Mouse (Mus musculus) hindbrain, embryonic 10.5 days (tissue): ENCODE data around the gene Cbarp. TPM values are rescaled to one million over a fixed set of nuclear protein-coding genes. Genes with fewer than 3 reads are reported as not detected.
A peak's percentile ranks its signal among the peaks of the same experiment; 100 is the strongest.

Source experiments
- DNase-seq: peaks from one replicate; pipeline ENCODE4 v3.0.0-alpha.2; 2017; ENCODE audit warnings: low spot score
- H3K27ac ChIP-seq: fragments of 300-500 bp; sonication (generic); 2 replicates; pipeline ENCODE4 v1.5.1; 2016; ENCODE audit warnings: mild to moderate bottlenecking, moderate library complexity
- H3K27me3 ChIP-seq: fragments of 300-500 bp; sonication (generic); 2 replicates; pipeline ENCODE4 v1.6.1; 2016; ENCODE audit warnings: mild to moderate bottlenecking; ENCODE audit not compliant: poor library complexity, insufficient read depth, severe bottlenecking
- H3K36me3 ChIP-seq: fragments of 300-500 bp; sonication (generic); 2 replicates; pipeline ENCODE4 v1.6.1; 2016; ENCODE audit warnings: mild to moderate bottlenecking, moderate library complexity
- H3K4me1 ChIP-seq: fragments of 300-500 bp; sonication (generic); replicated peaks from 2 replicates; pipeline ENCODE4 v1.6.1; 2016; ENCODE audit warnings: mild to moderate bottlenecking
- H3K4me3 ChIP-seq: fragments of 300-500 bp; sonication (generic); 2 replicates; pipeline ENCODE4 v1.5.1; 2016; ENCODE audit warnings: mild to moderate bottlenecking, moderate library complexity
- H3K9me3 ChIP-seq: fragments of 300-500 bp; sonication (generic); 2 replicates; pipeline ENCODE4 v1.6.1; 2016; ENCODE audit warnings: mild to moderate bottlenecking, moderate library complexity
- WGBS: fragments of 180-500 bp; shearing (Covaris S2); methylation state at CpG from one replicate; pipeline ENCODE4 v1.1.7; 2016; 5-methylcytosine and 5-hydroxymethylcytosine counted together
- polyA plus RNA-seq: library from polyadenylated mRNA; unstranded; fragments of >200 nt; fragmentation: Nextera tagmentation; extraction: Ambion mirVana; gene quantifications from 2 replicates; pipeline ENCODE4 v1.2.1, GENCODE M21; 2016

The Cbarp gene
- polyA plus RNA-seq, 1 experiment from 2014 or later = 15.0 TPM

GRCm38 (mm10) chr10:80098630-80099029 lies 42.0 kb downstream of the Cbarp start:
- WGBS = 81% methylated on average over 5 of the region's 5 CpGs
- Histone ChIP-seq H3K36me3 (no peaks in the 10 kb centered on the region), H3K4me1 (peaks cover 78% of the 10 kb centered on the region), H3K4me3 (no peak overlapping the region), H3K27me3 (no peaks in the 10 kb centered on the region), H3K9me3 (no peaks in the 10 kb centered on the region), H3K27ac (no peak overlapping the region)
- DNase-seq = no peak

GRCm38 (mm10) chr10:80097275-80097674 lies 43.4 kb downstream of the Cbarp start:
- H3K36me3 ChIP-seq = no peaks in the 10 kb centered on the region
- peak; percentile 26 for DNase-seq
- H3K4me3 ChIP-seq = peak overlapping the region; percentile 2; the same call in 1 of the 2 replicates
- no peaks in the 10 kb centered on the region for H3K9me3 ChIP-seq
- peak overlapping the region; percentile 13; the same call in 1 of the 2 replicates for H3K27ac ChIP-seq
- no peaks in the 10 kb centered on the region for H3K27me3 ChIP-seq
- peaks cover 72% of the 10 kb centered on the region for H3K4me1 ChIP-seq
- WGBS = 19% methylated on average over 7 of the region's 7 CpGs

GRCm38 (mm10) chr10:80095547-80095946 lies 45.1 kb downstream of the Cbarp start:
- no peaks in the 10 kb centered on the region for H3K9me3 ChIP-seq
- H3K27ac ChIP-seq = no peak overlapping the region
- no peak for DNase-seq
- H3K4me3 ChIP-seq = no peak overlapping the region
- 0 out of 2 replicates have a peak, but pooled peaks cover 2% of the 10 kb centered on the region for H3K36me3 ChIP-seq
- H3K4me1 ChIP-seq = peaks cover 56% of the 10 kb centered on the region
- H3K27me3 ChIP-seq = no peaks in the 10 kb centered on the region
- WGBS = 87% methylated on average over 5 of the region's 5 CpGs

GRCm38 (mm10) chr10:80094684-80095083 lies 46.0 kb downstream of the Cbarp start:
- H3K4me3 ChIP-seq = no peak overlapping the region
- peak overlapping the region; percentile 29; the same call in 1 of the 2 replicates for H3K27ac ChIP-seq
- DNase-seq = no peak
- peaks cover 48% of the 10 kb centered on the region for H3K4me1 ChIP-seq
- no peaks in the 10 kb centered on the region for H3K27me3 ChIP-seq
- no peaks in the 10 kb centered on the region for H3K9me3 ChIP-seq
- H3K36me3 ChIP-seq = 0 out of 2 replicates have a peak, but pooled peaks cover 7% of the 10 kb centered on the region
- WGBS = 86% methylated on average over 3 of the region's 3 CpGs

- Histone ChIP-seq H3K4me1 (peaks cover 47% of the 10 kb centered on the region), H3K36me3 (peaks cover 7% of the 10 kb centered on the region; the same call in 1 of the 2 replicates), H3K9me3 (no peaks in the 10 kb centered on the region), H3K27me3 (no peaks in the 10 kb centered on the region), H3K4me3 (no peak overlapping the region), H3K27ac (no peak overlapping the region)
- DNase-seq = no peak
- 93% methylated on average over 6 of the region's 6 CpGs for WGBS
These were observed 46.5 kb downstream of the Cbarp start for GRCm38 (mm10) chr10:80094085-80094484.

GRCm38 (mm10) chr10:80092690-80093089 lies 47.9 kb downstream of the Cbarp start:
- WGBS = 87% methylated on average over 5 of the region's 5 CpGs

GRCm38 (mm10) chr10:80091527-80091926 lies 49.1 kb downstream of the Cbarp start:
- WGBS = 90% methylated on average over 6 of the region's 6 CpGs
- no peaks in the 10 kb centered on the region for H3K9me3 ChIP-seq
- peak overlapping the region; percentile 1; the same call in 1 of the 2 replicates for H3K27ac ChIP-seq
- H3K27me3 ChIP-seq = no peaks in the 10 kb centered on the region
- H3K4me1 ChIP-seq = peaks cover 29% of the 10 kb centered on the region
- peaks cover 7% of the 10 kb centered on the region; the same call in 1 of the 2 replicates for H3K36me3 ChIP-seq
- no peak overlapping the region for H3K4me3 ChIP-seq
- no peak for DNase-seq

More at GRCm38 (mm10) chr10:80092690-80093089, 47.9 kb downstream of the Cbarp start:
- Histone ChIP-seq H3K4me3 (no peak overlapping the region), H3K4me1 (peaks cover 40% of the 10 kb centered on the region), H3K36me3 (peaks cover 7% of the 10 kb centered on the region; the same call in 1 of the 2 replicates), H3K27me3 (no peaks in the 10 kb centered on the region), H3K27ac (no peak overlapping the region), H3K9me3 (no peaks in the 10 kb centered on the region)
- no peak for DNase-seq

- Histone ChIP-seq H3K4me3 (no peak overlapping the region), H3K36me3 (peaks cover 27% of the 10 kb centered on the region), H3K4me1 (peaks cover 8% of the 10 kb centered on the region), H3K27me3 (no peaks in the 10 kb centered on the region), H3K9me3 (no peaks in the 10 kb centered on the region), H3K27ac (peak overlapping the region; percentile 63; the same call in 1 of the 2 replicates)
- DNase-seq = no peak
- WGBS = 55% methylated on average over 4 of the region's 4 CpGs
These were observed 51.5 kb downstream of the Cbarp start for GRCm38 (mm10) chr10:80089146-80089545.

GRCm38 (mm10) chr10:80087483-80087882 lies 53.2 kb downstream of the Cbarp start:
- DNase-seq = no peak
- peaks cover 43% of the 10 kb centered on the region for H3K36me3 ChIP-seq
- no peak overlapping the region for H3K4me3 ChIP-seq
- H3K4me1 ChIP-seq = peaks cover 7% of the 10 kb centered on the region
- WGBS = 88% methylated on average over 8 of the region's 8 CpGs
- H3K27me3 ChIP-seq = no peaks in the 10 kb centered on the region
- H3K9me3 ChIP-seq = no peaks in the 10 kb centered on the region
- no peak overlapping the region for H3K27ac ChIP-seq

- H3K36me3 ChIP-seq = peaks cover 50% of the 10 kb centered on the region
- no peaks in the 10 kb centered on the region for H3K27me3 ChIP-seq
- 92% methylated on average over 3 of the region's 3 CpGs for WGBS
- H3K9me3 ChIP-seq = no peaks in the 10 kb centered on the region
- H3K27ac ChIP-seq = no peak overlapping the region
- H3K4me1 ChIP-seq = peaks cover 7% of the 10 kb centered on the region
- no peak overlapping the region for H3K4me3 ChIP-seq
- DNase-seq = no peak
These were observed 53.8 kb downstream of the Cbarp start for GRCm38 (mm10) chr10:80086847-80087246.

GRCm38 (mm10) chr10:80084817-80085487 lies 55.7 kb downstream of the Cbarp start:
- Histone ChIP-seq H3K4me1 (peaks cover 10% of the 10 kb centered on the region), H3K9me3 (no peaks in the 10 kb centered on the region), H3K36me3 (peaks cover 62% of the 10 kb centered on the region), H3K4me3 (no peak overlapping the region), H3K27ac (no peak overlapping the region), H3K27me3 (no peaks in the 10 kb centered on the region)
- no peak for DNase-seq
- WGBS = 87% methylated on average over 9 of the region's 9 CpGs

- Histone ChIP-seq H3K4me3 (no peak overlapping the region), H3K27ac (peak overlapping the region; percentile 23; the same call in 1 of the 2 replicates), H3K27me3 (no peaks in the 10 kb centered on the region), H3K36me3 (peaks cover 79% of the 10 kb centered on the region), H3K4me1 (peaks cover 5% of the 10 kb centered on the region), H3K9me3 (no peaks in the 10 kb centered on the region)
- WGBS = 76% methylated on average over 3 of the region's 3 CpGs
- DNase-seq = no peak
These were observed 59.6 kb downstream of the Cbarp start for GRCm38 (mm10) chr10:80081075-80081474.
